Mouse (Mus musculus): ENCODE measurements around the gene Wwtr1.

Gene Wwtr1

DNA sequence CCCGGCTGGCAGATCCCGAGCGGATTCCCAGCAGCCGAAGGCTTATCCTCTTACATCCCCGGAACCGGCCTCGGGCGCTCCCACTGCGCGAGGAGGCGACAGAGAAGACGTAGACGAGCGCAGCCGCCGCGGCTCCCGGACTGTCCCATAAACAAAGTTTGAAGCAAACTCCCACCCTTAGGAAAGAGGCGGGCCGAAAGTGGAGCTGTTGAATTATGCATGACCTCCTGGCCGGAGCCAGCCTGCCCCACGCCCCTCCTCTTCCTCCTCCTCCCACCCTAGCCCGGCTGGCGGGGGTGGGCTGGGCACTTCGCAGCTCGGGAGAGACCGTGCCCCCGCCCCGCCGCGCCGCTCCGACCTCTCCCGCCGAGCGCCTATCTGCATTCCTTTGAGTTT lies at the start of gene Wwtr1:
Gene Wwtr1 (minus strand): TSS at position 251 of the 396 bp plus-strand sequence.
- DNase-seq (ENCODE audit: low read depth in 2 of 2, low spot score in 2 of 2), result no peak

DNA sequence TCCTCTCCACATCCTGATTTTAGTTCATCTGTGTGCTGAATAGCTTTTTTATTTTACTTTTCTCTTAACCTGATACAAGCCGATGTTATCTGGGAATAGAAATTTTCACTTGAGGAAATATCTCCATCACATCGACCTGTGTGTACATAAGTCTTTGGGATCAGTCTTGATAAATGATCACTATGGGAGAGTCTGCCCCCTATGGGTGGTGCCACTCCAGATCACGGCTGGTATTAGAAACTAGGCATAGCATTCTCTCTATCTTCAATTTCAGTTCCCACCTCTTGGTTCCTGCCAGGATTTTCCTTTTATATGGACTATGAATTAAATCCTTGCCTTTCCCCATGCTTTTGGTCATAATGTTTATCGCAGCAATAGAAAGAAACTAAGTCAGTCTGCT lies 44.0 kb upstream of the Wwtr1 start:
- no peak for DNase-seq (ENCODE audit: low read depth in 2 of 2, low spot score in 2 of 2)

DNA sequence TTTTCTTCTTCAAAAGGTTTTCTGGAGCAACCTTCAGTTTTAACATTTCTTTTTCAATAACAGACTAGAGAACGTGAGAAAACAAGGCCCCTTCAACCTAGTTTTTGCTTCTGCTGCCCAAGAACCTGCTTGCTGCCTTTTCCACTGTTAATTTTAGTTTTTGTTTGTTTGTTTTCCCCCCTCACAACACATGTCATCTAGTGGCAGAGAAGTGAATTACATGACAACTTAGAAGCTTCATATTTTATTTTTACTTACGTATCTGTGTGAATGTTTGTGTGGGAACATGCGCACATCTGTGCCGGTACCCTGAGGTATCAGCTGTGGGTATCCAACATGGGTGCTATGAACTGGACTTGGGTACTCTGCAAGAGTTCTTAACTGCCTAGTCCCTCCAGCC lies 39.9 kb upstream of the Wwtr1 start:
- no peak for DNase-seq (ENCODE audit: low read depth in 2 of 2, low spot score in 2 of 2)

DNA sequence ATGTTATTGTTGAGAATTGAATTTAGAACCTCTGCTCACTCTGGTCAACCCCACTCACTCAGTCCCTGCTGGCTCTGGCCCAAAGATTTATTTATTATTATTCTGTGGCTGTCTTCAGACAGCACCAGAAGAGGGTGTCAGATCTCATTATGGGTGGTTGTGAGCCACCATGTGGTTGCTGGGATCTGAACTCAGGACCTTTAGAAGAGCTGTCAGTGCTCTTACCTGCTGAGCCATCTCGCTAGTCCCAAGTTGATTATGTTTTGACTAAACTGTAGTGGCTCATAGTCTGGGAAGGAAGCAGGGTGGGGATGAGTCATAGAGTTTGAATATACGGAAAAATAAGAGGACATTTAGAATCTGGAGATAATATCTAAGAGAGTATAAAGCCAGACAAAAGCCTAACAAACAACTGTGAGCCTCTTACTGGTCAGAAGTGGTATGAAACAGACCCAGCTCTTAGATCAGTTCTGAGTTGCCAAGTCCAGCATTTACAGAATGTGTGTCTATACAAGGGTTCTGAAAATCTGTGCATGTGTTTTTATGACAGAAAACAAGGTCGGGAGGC lies 36.8 kb upstream of the Wwtr1 start:
- no peak for DNase-seq (ENCODE audit: low read depth in 2 of 2, low spot score in 2 of 2)

DNA sequence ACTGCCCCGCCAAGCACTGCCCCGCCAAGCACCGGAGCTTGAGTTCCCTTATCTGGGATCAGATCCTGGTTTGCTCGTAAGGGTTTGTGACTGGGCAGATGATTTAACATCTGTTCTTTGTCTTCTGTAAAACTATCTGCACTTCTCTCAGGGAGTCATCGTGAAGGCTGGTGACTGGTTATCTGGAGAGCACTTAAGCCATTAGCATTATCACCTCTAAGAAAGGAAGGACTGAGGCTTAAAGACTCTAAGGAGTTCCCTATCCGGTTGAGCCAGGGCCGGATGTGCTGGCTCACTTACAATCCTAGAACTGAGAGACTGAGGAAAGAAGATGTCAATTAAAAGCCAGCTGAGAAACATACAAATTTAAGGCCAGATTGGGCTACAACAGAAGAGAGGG lies 36.1 kb upstream of the Wwtr1 start:
- DNase-seq (ENCODE audit: low read depth in 2 of 2, low spot score in 2 of 2), result no peak

DNA sequence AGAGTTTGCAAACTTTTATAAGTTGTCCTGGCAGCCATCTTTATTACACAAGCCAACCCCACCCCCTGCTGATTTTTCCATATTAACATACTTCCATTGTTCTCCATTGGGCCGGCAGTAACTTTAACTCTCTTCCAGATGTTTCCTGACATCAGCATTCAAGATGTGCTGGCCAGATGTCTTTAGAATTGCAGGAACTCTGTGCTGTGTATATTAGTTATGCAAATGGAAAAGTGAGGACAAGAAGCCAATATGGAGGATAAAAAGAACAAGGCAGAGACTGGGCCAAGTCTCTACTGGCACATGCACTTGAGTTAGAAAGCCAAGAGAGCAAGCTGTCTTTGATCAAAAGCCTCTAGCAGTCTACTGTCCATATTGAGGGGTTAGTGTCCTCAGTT lies 28.9 kb upstream of the Wwtr1 start:
- DNase-seq (ENCODE audit: low read depth in 2 of 2, low spot score in 2 of 2), result no peak

DNA sequence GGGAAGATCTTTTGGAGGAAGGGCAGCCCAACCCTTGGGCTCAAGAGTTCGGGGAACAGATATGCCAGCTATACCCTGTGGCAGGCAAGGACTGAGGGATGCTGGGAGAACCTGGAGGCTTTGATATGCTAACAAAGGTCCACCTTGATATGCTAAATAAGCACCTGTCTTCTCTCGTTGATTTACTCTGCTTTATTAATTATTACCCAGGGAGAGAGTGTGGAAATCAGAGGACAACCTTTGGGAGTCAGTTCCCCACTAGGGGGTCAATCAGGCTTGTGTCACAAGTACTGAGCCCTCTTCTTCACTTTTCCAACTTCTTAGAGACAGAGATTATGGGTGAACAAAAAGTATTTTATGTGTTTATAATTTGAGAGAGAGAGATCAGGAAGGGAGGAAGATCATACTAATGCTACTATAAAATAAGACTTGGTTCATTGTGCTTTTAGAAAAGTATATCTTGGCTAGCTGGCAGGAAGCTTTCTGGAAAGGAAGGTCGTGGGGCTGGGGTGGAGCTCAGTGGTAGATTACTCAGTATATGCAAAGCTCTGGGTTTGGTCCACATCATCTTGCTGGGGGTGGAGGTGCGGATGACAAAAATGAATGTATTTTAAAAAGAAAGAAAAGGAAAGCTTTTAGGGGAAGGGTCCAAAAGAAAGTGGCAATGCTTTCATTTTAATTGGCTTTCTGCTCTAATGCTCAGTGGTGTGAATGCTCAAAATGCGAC lies 28.3 kb upstream of the Wwtr1 start:
- no peak for DNase-seq (ENCODE audit: low read depth in 2 of 2, low spot score in 2 of 2)

DNA sequence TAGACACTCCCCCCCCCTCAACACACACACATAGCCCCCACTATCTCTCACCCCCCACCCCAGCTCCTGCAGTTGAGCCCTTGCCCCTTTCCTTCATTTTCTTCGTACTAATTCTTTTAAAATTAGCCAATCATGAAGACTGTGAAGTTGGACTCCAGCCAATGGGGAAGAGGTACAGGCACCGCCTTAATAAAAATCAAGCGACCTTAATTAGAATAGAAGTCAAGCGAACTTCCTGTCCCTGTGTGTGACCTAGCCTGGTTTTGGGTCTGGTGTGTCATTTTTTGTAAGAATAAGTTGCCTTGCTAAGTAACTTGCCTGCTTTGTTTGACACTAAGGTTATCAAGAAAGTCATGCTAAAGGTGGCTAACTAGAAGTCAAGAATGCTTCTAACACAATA lies 26.9 kb upstream of the Wwtr1 start:
- no peak for DNase-seq (ENCODE audit: low read depth in 2 of 2, low spot score in 2 of 2)

DNA sequence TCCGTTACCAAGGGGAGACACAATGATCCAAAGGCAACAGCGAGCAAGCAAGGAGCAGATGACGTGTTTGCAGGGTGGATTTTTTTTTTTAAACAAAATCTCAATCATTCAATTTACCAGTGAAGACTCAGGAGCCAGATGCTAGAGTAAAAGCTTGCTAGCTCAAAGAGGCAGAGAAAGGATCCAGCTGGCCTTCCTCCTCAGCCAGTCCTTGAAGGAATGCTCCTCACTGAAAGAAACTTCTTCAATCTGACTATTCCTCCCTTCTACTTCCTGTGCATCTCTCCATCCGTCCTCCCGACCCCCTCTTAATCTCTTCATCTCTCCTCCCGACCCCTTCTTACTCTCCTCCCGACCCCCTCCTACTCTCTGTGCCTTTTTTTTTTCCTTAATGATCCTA lies 20.9 kb upstream of the Wwtr1 start:
- no peak for DNase-seq (ENCODE audit: low read depth in 2 of 2, low spot score in 2 of 2)

DNA sequence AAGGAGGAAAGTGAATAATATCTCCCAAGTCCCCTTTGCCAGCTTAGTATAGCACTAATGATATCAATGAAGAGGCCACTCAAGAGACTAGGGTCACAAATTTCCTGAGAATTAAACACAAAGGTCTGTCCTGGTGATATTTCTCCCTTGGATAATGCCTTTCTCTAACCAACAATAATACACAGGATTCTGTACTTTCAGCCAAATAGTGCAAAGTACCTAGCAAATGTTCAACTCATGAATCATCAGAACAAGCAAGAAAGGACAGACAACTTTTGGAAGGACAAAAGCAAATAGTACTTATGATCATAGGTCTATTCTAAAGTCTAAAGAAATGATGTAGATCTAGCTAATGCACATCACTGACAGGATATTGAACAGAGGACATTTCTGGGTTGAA lies 19.8 kb upstream of the Wwtr1 start:
- DNase-seq (ENCODE audit: low read depth in 2 of 2, low spot score in 2 of 2), result no peak

DNA sequence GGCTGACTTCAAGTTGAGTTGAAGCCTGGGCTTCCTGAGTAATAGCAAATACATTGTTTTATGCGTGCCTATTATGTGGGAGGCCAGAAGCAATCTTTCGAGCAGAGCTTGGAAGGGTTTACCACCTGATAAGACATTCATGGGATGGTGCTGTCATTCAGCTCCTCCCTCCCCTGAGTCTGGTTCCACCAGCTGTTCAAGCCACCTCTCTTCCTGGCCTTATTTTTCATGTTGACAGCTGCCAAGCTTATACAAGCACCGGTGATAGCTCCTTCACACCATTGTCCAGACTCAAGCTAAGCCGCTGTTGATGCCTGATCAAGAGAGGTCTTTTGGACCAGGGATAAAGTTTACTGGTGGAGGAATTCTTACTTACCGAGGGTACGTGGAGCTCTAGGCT lies 10.3 kb upstream of the Wwtr1 start:
- no peak for DNase-seq (ENCODE audit: low read depth in 2 of 2, low spot score in 2 of 2)

DNA sequence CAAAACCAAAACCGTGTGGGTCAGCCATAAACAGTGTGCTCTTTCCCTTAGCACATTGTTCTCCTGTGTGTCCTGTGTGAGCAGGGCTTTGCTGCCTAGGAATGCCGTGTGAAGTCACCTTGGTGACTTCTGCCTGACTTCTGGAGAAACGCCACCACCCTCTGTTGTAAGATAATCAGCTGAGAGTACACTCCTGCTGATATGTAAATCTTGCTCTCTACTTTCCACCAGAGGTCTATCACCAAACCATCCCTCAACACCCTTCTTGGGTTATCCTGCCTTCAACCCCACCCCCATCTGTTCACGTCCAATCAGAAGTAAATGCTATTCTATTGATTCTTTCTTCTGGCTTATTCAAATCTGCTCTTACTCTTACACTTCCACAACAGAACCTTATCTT lies 7.8 kb upstream of the Wwtr1 start:
- DNase-seq (ENCODE audit: low read depth in 2 of 2, low spot score in 2 of 2), result no peak

DNA sequence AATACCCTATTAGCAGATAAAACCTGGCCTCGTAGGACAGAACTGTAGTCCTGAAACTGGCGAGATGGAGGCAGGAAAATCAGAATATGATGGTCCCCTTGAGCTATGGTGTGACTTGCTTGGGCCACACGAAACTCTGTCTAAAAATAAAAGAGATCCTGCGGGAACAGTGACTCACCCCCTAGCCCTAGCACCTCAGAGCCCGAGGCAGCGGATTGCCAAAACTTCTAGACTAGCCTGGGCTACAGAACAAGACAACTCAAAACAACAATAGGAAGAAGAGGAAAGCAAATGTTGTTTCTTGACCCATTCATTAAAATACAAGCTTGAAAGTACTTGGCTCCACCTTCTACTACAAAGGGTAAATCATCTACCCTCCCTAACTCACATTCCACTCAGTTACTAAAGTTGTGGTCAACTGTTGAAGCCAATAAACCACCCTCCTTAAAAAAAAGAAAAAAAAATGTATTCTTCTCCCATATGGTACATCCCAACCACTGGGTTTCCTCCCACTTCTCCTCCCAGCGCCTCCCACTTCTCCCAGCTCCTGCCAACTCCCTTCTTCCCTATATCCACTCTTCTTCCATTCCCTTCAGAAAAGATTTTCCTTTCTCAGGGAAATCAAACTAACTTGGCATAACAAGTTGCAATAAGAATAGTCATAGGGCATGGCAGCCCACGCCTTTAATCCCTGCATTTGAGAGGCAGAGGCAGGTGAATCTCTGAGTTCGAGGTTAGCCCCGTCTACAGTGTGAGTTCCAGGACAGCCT lies 4.9 kb upstream of the Wwtr1 start:
- no peak for DNase-seq (ENCODE audit: low read depth in 2 of 2, low spot score in 2 of 2)

DNA sequence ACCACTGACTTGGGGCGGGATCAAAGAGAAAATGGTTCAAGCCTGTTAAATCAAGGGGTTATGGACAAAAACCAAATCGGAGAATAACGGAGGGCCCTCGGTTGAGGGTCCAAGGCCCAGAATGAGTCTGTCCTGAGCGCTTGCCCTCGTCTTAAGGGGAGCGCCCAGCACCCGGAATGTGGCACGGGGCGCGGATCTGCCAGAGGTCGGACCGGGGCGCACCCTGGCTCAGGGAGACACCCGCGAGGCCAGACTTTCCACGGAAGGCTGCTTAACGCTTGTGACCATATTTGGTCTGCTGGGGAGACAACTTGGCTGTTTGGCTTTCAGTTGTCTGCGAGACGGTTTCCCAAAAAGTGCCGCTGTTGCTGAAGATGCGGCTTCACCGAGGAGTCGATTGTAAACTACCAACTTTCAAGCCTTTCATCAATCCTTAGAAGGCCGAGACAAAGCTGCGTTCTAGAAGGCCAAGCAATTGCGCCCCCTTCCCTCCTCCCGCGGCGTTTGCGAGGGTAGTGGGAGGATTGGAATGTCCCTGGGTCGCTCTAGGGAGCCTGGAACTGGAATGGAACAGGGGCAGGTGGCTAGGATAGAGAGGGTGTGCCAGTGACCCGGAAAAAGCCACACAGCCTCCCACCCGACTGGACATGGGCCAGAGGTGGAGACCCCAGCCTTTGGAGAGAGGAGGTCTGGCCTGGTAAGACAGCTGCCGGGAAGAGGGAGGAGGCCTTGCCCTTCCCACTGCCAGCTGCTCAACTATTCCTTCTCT lies 530 bp upstream of the Wwtr1 start:
- DNase-seq (ENCODE audit: low read depth in 2 of 2, low spot score in 2 of 2), result no peak

DNA sequence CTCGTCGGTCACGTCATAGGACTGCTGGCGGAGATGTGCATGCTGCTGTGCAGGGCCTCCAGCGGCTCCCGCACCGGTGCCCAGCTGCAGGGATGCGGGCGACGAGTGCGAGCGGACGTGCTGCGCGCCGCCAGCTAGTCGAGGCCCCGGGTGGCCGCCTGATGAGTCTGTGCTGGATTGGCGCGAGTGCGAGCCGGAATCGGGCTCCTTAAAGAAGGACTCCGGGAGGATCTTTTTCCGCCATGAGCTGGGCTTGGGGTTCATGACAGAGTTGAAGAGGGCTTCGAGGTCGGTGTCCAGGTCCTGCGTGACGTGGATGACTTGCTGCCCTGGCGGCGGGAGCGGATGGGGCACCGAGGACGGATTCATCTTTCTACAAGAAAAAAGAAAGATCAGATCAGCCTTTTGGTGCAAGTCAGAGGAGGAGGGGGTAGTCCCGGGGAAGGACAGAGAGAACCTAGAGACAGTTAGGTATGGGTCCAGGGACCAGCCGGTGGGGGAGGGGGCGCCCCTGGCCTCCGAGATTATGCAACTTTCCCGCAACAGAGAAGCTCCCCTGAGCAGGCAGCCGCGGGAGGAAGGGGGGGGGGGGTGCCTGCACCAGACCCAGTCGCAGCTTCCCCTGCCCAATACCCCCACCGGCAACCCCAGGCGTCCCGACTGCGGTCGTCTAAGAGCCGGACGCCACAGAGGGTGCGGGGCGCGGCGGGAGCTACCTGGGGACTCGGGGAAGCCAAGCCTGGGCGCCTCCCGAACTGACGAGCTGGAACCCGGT lies 638 bp downstream of the Wwtr1 start:
- no peak for DNase-seq (ENCODE audit: low read depth in 2 of 2, low spot score in 2 of 2)

DNA sequence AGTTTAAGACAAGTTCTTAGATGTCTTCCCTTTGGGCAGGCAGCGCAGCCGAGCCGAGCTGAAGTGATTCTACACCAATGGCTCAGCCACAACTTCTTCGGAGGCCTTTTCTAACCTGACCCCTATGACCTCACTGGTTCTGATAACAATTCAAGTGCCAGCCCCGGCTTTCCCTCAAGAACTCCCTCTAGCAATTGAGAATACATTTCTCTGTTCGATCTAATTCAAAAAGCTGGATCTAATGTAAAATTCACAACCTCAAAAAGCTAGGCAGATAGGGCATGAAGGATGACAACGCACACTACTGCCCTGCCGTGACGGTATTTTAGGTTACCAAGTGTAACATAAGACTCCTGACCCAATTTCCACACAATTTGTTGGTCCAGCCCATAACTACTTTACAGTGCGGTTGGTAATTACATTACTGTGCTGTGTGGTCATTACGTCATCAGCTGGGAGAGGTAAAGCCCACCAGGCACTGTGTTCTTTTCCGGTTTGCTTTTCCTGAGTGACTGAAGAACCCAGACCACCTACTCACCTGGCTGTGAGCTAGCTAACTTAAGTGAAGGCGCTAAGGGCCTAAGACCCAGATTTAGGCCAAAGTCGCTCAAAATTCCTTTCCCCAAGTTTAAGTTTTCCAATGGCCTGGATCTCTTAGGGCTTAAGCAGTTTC lies 1.7 kb downstream of the Wwtr1 start:
- DNase-seq (ENCODE audit: low read depth in 2 of 2, low spot score in 2 of 2), result no peak

DNA sequence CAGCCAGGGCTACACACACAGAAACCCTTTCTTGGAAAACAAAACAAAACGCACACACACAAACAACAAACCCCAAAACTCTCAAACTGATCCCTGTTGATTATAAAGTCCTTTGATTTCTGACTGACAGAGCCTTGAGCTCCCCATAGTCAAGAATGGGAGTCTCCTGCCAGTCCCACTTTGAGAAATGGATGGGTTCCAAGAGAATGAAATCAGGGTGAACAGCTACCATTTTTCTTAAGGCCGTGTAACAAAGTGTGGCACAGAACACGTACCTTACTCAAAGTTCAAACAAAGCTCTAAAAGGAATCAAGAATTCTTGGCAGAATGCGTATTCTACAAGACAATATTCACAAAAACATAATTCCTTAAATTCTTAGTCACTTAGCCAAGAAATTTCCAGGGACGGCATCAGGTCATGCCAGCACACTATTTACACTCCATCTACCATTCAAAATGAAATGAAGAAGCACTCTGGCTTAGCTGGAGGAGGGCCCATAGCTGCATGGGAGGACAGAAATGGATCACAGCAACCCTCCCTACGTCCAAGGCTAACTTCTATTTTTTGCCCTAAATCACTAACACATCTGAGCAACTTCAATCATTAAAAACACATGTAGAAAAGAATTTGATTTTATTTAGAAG lies 3.3 kb downstream of the Wwtr1 start:
- DNase-seq (ENCODE audit: low read depth in 2 of 2, low spot score in 2 of 2), result no peak

DNA sequence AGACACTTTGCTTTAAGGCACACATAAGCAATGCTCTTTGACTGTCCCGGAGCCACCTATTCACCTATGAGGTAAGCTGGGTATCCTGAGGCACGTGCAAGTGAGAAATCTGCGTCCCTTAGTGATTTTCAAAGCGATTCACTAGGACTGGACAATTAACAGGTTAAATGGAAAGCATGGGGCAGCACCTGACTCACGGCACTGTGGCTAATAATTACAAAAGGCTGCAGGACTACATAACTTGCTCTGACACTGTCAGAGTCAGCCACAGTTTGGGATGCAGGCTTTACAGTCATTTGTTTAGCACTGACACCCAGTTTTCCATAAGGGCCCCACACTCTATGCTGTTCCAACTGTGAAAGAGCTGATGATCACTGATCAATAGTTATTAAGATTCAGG lies 9.1 kb downstream of the Wwtr1 start:
- DNase-seq (ENCODE audit: low read depth in 2 of 2, low spot score in 2 of 2), result no peak

DNA sequence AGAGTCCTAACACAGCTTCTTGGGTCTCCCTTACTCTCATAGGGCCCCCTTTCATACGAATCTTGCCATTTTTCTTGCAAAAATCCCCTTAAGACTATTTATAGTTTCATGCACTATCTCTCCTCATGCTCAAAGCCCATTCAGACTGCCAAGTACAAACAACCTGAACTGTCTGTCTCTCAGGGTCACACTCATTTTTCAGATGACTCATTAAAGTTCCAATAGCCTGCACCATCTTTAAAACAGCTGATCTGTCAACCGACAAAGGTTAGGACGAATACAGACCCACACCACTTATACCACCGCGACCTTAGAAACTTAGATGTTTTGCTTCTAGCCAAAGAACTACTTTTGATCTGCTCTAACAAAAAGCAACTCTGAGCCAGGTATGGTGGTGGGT lies 12.1 kb downstream of the Wwtr1 start:
- no peak for DNase-seq (ENCODE audit: low read depth in 2 of 2, low spot score in 2 of 2)

DNA sequence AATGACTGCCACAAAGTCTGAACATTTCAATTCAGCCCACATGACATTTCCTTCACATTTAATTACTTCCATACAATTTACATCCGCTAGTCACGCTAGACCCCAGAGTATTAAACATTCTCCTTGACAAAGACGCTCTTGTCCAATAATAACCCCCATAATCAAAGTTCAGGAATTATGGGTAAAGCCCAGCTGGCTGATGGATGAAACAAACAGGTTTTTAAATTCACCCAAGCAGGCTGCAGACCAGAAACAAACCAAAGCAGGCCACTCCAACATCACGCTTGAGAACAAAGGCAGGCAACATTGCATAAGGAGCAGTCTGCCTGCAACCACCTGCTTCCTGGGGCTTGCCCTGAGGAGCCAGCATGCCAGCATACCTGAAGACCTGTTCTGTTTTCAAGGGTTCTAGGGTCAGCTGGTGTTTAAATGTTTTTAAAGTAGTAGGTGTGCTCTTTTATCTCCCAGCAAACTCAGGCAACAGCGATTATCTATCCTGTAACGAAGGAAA lies 12.7 kb downstream of the Wwtr1 start:
- no peak for DNase-seq (ENCODE audit: low read depth in 2 of 2, low spot score in 2 of 2)
